Mouse (Mus musculus): ENCODE results near the gene Lin54. TPM values are rescaled to one million over a fixed set of nuclear protein-coding genes. Genes with fewer than 3 reads are reported as not detected.
A peak's percentile ranks its signal among the peaks of the same experiment; 100 is the strongest.
"Not testable (repeated sequence)": the region's sequence is repeated elsewhere in the genome, so short reads cannot be mapped to it uniquely, and the experiment has no call there.

Gene Lin54
- total RNA-seq, 2 experiments from 2014 or later = 26.6 to 27.7 TPM

DNA sequence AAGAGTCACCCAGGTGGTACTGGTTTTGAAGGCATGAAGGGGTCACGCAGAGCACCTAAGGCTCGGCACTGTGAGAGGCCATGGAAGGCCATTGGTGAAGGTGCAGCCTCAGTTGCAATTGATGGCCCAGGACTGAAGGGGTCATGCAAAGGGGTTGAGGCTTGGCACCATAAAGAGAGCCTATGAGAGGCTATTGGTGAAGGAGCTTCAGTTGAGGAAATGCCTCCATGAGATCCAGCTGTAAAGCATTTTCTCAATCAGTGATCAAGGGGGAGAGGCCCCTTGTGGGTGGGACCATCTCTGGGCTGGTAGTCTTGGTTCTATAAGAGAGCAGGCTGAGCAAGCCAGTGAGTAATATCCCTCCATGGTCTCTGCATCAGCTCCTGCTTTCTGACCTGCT lies 74.6 kb downstream of the Lin54 start:
- not testable (repeated sequence) for ATAC-seq (replicated peaks; ENCODE audit: poor library complexity, severe bottlenecking)

DNA sequence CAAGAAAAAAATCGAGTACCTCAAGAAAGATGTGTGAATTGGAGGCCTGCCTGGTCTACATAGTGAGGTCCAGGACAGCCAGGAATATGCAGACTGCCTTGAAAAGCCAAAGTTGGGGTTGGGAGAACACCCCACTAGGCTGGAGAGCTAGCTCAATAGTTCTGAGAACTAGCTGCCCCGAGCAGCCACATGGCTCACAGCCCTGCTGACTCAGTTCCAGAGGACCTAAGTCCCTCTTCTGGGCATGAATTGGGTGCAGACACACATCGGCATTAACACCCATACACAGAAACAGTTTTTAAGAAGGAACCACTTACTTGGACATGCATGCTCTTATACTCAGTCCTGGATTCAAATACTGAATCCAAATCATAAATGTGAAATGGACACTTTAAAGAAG lies 76.2 kb downstream of the Lin54 start:
- no peak for ATAC-seq (replicated peaks; ENCODE audit: poor library complexity, severe bottlenecking)

DNA sequence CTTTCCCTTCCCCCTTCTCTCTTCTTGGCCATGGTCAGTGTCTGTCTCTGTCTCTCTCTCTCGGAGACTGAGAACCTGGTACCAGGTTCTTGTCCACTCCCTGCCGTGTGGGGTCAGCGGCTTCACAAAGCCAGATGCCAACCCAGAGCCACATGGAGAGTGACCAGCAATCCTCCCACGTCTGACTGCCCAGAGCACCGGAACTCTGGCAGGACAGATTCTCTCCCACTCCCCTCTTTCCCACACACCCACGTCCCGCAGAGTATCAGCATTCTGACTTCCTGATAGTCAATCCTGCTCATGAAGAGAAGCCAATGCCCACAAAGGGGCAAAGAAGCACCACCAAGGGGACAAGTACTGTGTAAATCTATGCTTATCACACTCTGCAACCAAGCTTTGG lies 76.8 kb downstream of the Lin54 start:
- no peak for ATAC-seq (replicated peaks; ENCODE audit: poor library complexity, severe bottlenecking)

DNA sequence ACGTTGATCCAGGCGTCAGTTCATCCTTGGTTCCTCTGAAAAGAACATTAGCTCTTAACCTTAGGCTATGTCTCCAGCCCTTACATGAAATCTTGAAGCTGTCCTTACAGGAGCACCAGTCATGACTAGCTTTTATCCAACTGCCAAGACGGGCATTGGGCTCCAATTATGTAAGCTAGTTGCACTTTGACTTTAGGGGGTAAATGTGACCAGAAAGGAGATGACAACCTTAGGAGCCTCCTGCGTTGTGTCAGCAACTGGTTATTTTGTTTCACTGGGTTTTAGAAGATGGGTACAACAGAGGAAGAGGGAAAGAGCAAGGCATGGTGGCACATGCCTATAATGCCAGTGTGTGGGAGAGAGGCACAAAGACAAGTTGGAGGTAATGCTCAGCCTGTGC lies 81.6 kb downstream of the Lin54 start:
- no peak for ATAC-seq (replicated peaks; ENCODE audit: poor library complexity, severe bottlenecking)

DNA sequence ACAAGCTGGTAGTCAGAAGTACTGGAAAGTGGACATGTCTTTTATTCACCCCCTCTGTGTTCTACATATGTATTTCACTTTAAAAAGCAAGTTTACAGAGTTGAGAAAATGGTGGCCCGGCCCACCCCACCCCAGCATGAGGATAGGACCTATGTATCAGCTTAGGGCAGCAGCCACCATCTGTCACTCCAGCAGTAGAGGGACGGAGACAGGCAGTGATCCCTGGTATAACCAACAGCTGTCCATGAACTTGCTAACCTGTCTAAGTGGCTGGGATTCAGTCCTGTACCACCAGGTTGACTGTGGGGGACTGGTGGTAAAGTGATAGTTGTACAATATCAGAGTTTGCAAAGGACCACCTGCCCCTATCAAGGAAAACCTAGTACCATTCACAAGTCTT lies 82.4 kb downstream of the Lin54 start:
- no peak for ATAC-seq (replicated peaks; ENCODE audit: poor library complexity, severe bottlenecking)

DNA sequence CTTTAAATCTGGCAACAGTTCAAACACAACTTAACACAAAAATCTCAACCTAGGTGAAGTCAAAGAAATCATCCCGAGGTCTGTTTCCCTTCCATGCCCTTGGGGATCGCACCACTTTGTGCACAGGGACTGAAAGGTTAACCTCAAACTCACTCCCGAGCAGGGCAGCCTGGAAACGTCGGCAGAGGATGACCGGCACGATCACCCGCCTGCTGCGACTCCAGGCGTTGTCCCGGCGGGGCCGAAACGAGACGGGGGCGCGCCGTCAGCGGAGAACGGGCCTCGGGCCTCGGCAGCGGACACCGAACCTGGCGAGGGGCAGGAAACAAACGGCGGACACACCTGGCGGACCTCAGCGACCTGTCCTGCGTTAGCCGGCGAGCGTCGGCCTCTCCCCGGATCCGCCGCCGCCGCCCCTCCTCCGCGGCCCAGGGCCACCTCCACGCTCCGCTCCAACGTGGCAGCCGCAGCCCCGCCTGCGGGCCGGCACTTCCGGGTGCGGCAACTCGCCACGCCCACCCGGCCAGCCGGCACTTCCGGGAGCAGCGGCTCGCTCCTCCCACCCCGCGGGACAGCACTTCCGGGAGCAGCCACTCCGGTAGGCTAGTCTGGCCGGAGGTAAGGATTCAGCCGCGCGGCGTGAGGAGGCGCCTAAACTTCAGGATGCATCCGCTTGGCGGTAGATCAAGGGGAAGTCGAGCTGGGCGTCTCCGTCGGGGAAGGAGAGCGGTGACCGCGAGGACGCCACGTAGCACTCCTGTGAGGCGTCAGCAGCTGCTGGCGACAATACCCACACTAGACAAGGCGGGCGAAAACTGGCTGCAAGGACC lies 84.5 kb downstream of the Lin54 start, which contains the start of gene Sec31a:
Sec31a (minus strand) TSS at position 474 of the 830 bp plus-strand sequence.
- ATAC-seq (replicated peaks; ENCODE audit: poor library complexity, severe bottlenecking) = peak; percentile 96

DNA sequence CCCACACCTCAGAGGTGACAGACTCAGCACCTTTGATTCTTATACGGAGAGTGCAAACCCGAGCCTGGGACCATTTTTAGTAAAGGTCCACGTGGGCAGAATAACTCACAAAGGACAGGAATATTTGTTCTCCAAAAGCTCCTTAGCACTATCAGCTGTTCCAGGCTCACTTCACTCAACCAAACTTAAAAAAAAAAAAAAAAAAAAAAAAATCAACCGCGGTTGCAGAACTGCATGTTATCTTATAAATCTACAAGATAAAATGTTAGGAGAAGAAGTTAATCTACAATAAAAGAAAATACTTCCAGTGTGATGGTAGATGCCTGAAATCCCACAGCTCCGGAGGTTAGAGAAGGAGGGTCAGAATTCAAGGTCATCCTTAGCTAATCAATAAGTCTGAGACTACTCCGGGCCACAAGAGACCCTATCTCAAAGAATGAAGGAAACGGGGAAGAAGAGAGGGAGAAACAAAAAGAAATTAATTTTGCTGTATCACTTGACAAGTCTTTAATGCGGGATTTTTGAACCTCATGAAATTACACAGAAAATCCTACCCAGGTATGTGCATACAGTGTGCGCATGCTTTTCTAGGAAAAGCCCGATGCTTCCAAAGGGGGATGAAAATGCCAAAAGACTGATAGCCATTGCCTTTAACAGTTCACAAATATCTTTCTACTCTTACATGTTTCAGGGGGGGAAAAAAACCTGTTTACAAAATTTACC lies 85.8 kb downstream of the Lin54 start:
- no peak for ATAC-seq (replicated peaks; ENCODE audit: poor library complexity, severe bottlenecking)

DNA sequence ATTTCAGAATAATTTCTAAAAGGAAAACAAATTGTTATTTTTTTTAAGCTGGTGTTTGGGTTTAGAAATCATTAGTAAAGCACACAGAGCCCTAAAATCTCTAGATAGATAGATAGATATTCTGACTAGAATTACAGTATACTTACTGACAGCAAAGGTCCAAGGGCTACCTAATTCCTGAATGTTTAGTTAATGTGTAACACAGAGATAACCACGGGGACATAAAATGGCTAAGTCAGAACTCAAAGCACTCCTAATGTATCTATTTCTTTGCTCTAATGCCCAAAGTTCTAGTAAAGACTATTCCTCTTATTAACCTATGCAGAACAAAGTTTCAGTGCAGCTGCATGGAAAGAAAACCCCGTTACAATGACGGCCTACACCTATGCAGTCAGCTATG lies 87.6 kb downstream of the Lin54 start:
- ATAC-seq (replicated peaks; ENCODE audit: poor library complexity, severe bottlenecking) = no peak

DNA sequence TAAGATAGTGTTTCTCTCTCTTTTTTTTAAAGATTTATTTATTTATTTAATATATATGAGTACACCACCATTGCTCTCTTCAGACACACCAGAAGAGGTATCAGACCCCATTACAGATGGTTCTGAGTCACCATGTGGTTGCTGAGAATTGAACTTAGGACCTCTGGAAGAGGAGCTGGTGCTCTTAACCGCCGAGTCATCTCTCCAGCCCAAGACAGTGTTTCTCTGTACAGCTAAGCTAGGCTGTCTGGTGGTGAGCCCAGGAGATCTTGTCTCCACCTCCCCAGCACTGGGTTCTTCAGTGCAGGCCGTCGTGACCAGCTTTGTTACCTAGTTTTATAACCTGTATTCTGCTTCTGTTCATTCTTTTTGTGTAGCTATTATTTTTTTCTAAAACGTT lies 90.2 kb downstream of the Lin54 start:
- no peak for ATAC-seq (replicated peaks; ENCODE audit: poor library complexity, severe bottlenecking)

DNA sequence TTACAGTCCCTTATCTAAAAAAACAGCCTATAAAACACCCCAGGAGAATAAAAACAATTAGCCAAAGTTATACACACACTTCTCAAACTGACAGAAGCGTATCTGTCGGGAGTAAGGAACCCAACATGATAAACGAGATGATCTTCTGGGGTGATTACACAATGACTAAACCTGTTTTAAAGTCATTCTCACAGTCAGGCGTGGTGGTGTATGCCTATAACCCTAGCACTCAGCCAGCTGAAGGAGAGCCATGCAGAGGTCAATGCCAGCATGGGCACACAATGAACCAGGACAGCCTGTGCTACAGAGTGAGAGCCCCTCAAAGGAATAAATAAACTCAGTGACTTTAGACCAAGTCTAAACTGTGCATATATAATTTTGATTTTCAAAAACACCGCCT lies 92.0 kb downstream of the Lin54 start:
- no peak for ATAC-seq (replicated peaks; ENCODE audit: poor library complexity, severe bottlenecking)

DNA sequence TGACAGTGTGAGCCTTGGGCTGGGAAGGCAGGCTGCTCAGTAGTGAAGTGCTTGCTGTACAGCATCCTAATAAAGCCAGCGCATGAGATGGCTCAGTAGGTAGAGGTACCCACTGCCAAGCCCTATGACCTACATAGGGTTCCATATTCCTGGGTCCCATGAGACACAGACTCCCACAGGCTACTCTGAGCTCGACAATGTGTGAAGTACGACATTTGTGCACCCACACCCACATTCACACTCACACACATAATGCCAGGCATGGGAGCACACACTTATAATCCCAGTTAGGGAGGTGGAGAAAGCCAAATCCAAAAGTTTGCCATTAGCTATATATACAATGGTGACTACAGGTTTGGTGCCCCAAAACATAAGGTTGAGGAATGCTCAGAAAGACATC lies 103.7 kb downstream of the Lin54 start:
- no peak for ATAC-seq (replicated peaks; ENCODE audit: poor library complexity, severe bottlenecking)

DNA sequence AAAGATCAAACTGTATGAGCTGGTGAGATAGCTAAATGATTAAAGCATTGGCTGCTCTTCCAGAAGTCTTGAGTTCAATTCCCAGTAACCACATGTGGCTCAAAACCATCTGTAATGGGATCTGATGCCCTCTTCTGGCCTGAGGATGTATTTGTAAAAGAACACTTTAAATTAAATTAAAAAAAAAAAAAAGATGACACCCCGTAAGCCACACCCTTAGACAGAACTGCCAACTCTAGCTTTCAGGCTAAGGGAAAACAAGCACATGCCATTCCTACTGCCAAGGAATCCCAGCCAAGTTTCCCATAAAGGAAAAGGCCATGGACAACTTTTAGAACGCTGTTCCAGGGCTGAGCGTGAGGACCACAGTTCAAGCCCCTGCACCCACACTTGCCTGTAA lies 106.8 kb downstream of the Lin54 start:
- ATAC-seq (replicated peaks; ENCODE audit: poor library complexity, severe bottlenecking) = no peak

DNA sequence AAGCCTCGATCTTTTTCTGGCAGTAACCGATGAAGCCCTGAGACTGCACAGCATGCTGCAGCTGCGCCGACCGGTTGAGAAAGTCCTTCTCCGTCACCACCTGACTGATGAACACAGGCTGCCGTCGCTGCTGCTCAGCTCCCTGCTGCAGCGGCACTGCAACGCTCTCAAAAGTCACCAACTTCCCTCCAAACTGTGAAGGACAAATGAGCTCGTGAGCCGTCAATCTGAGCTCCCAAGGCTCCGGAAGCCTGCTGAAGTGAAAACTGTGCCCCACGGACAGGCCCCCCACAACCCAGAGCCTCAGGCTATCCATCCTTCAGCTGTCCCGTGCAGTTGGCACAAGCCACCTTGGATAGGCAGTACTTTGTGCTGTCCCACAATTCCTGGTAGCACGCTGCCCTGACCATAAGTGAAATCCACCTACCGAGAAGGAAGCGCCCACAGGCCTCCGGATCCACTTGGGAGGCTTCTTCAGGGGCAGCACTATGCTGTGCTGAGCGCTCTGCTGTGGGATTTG lies 107.9 kb downstream of the Lin54 start:
- ATAC-seq (replicated peaks; ENCODE audit: poor library complexity, severe bottlenecking) = no peak

Other genes with a start within 250 kb of the Lin54 start
- 188 and 193 TPM in 2 replicates for gene Sec31a, start 84.4 kb downstream of the Lin54 start, total RNA-seq (2014; fragmentation: Nextera tagmentation)
- 109 and 167 TPM in 2 replicates for gene Sec31a, start 84.4 kb downstream of the Lin54 start, total RNA-seq (2017)
- 72.0 and 81.7 TPM in 2 replicates for gene Cops4, start 17.7 kb upstream of the Lin54 start, total RNA-seq (2014; fragmentation: Nextera tagmentation)
- 147 and 155 TPM in 2 replicates for gene Cops4, start 17.7 kb upstream of the Lin54 start, total RNA-seq (2017)
- gene Plac8, start 71.6 kb upstream of the Lin54 start, total RNA-seq (2014; fragmentation: Nextera tagmentation) = 5,016 and 5,973 TPM in 2 replicates
- gene Plac8, start 71.6 kb upstream of the Lin54 start, total RNA-seq (2017) = 4,049 and 4,633 TPM in 2 replicates
- gene Coq2, start 174.5 kb upstream of the Lin54 start, total RNA-seq (2014; fragmentation: Nextera tagmentation) = 59.5 and 65.8 TPM in 2 replicates
- gene Coq2, start 174.5 kb upstream of the Lin54 start, total RNA-seq (2017) = 41.8 and 47.5 TPM in 2 replicates
- 23.0 and 26.6 TPM in 2 replicates for gene Hpse, start 219.1 kb upstream of the Lin54 start, total RNA-seq (2014; fragmentation: Nextera tagmentation)
- 27.7 and 30.3 TPM in 2 replicates for gene Hpse, start 219.1 kb upstream of the Lin54 start, total RNA-seq (2017)